Mouse (Mus musculus) forebrain, postnatal 0 days (tissue): ENCODE data around the gene H2-Oa. TPM values are rescaled to one million over a fixed set of nuclear protein-coding genes. Genes with fewer than 3 reads are reported as not detected.
A peak's percentile ranks its signal among the peaks of the same experiment; 100 is the strongest.

Source experiments
- ATAC-seq: fragments of 200-750 bp; cut with Nextera tagmentation; 2 replicates; pipeline ENCODE4 v1.8.0; 2017; ENCODE audit warnings: mild to moderate bottlenecking, moderate library complexity
- DNase-seq: peaks from one replicate; pipeline ENCODE4 v3.0.0-alpha.2; 2015
- H3K27ac ChIP-seq: fragments of 300-500 bp; sonication (generic); 2 replicates; pipeline ENCODE4 v1.5.1; 2014; ENCODE audit warnings: low read depth, mild to moderate bottlenecking, antibody characterized with exemption, low read length, moderate library complexity, mixed read lengths
- H3K27me3 ChIP-seq: fragments of 300-500 bp; sonication (generic); 2 replicates; pipeline ENCODE4 v1.6.1; 2014; ENCODE audit warnings: mild to moderate bottlenecking, low read length, mixed read lengths; ENCODE audit not compliant: insufficient read depth
- H3K36me3 ChIP-seq: fragments of 300-500 bp; sonication (generic); 2 replicates; pipeline ENCODE4 v1.6.1; 2014; ENCODE audit warnings: mild to moderate bottlenecking, moderate library complexity; ENCODE audit not compliant: insufficient read depth
- H3K4me1 ChIP-seq: fragments of 300-500 bp; sonication (generic); 2 replicates; pipeline ENCODE4 v1.6.1; 2014; ENCODE audit warnings: antibody characterized with exemption; ENCODE audit not compliant: insufficient read depth
- H3K4me2 ChIP-seq: fragments of 300-500 bp; sonication (generic); 2 replicates; pipeline ENCODE4 v1.6.1; 2014; ENCODE audit warnings: low read depth, mild to moderate bottlenecking, moderate library complexity
- H3K4me3 ChIP-seq: fragments of 300-500 bp; sonication (generic); 2 replicates; pipeline ENCODE4 v1.5.1; 2014; ENCODE audit warnings: low read depth, low read length, mixed read lengths
- H3K9ac ChIP-seq: fragments of 300-500 bp; sonication (generic); 2 replicates; pipeline ENCODE4 v1.6.1; 2014; ENCODE audit warnings: mild to moderate bottlenecking
- H3K9me3 ChIP-seq: fragments of 300-500 bp; sonication (generic); 2 replicates; pipeline ENCODE4 v1.6.1; 2016; ENCODE audit warnings: low read length
- CTCF ChIP-seq: sonication (generic); IDR thresholded peaks from 2 replicates; pipeline ENCODE4 v1.5.1; 2016; ENCODE audit warnings: antibody characterized with exemption, control low read depth, low read depth
- WGBS: fragments of 180-500 bp; shearing (Covaris S2); extraction: QIAGEN DNeasy Blood & Tissue Kit; methylation state at CpG from one replicate; pipeline ENCODE4 v1.1.7; 2014; 5-methylcytosine and 5-hydroxymethylcytosine counted together
- polyA plus RNA-seq: library from polyadenylated mRNA; unstranded; fragments of >200 nt; fragmentation: Nextera tagmentation; extraction: Ambion mirVana; gene quantifications from 2 replicates; pipeline ENCODE4 v1.2.1, GENCODE M21; 2015
- total RNA-seq: library from RNA; depleted of rRNA; stranded (reverse); fragments of >200 nt; gene quantifications from 2 replicates; pipeline ENCODE4 v1.2.3, GENCODE M21; 2014

The H2-Oa gene
- total and polyA plus RNA-seq, 2 experiments from 2014 or later = not detected

DNA sequence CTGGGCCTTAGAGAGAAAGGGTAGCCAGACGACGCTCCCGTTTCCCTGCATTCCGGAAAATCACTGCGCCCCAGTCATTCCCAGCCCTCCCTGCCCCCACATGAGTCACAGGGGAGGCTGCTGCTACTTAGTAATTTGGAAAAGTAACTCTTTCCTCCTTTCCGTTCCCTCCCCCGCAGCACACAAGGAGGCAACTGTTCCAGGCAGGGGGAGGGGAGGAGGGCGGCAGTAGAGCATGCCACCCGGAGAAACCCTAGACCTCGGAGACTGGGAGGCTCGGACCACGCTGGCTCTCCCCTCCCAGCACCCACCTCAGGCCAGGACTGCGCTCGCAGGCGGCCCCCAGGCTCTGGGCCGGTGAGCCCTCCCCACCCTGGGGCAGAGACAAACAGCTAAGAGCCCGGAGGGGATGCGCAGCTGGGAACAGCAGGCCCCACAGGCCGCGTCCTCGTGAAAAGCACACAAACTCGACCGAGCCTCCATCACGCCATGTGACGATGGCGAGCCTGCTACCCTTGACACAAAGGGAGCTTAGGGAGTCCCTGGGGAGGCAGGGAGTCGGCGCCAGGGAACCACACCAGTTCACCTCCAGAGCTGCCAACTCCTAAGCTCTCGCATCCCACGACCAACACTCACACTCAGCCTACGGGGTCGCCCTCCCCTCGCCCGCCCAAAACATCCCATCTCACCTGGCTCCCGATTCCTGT, 29.2 kb downstream of the H2-Oa start:
- H3K4me3 ChIP-seq = peak overlapping the region; percentile 59
- DNase-seq (peak; percentile 85), ATAC-seq (peak; percentile 12)
- H3K4me1 ChIP-seq = peaks cover 9% of the 10 kb centered on the region; the same call in 1 of the 2 replicates
- no peak for TF ChIP-seq CTCF
- peak overlapping the region; percentile 100 for H3K27ac ChIP-seq
- H3K4me2 ChIP-seq = peak overlapping the region; percentile 88
- peak overlapping the region; percentile 87 for H3K9ac ChIP-seq
- peaks cover 15% of the 10 kb centered on the region for H3K36me3 ChIP-seq
- no peaks in the 10 kb centered on the region for H3K9me3 ChIP-seq
- no peaks in the 10 kb centered on the region for H3K27me3 ChIP-seq
- WGBS = 0% methylated on average over 35 of the region's 35 CpGs

DNA sequence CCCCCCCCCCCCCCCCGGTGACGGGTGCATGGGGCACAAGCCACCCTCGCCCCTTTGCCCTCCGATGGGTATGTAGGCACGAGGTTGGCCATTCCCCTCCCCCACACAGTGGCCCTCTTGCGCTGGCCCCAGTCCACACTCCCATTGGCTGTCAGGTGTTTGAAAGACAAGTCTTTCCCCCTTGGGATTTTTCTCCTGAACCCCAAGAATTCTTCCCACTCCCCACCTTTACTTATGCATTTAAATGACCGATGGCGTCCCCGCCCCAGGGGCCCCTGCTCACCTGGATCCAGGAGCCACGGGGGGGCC, 29.7 kb downstream of the H2-Oa start:
- H3K27ac ChIP-seq = peak overlapping the region; percentile 100
- peak overlapping the region; percentile 88 for H3K4me2 ChIP-seq
- WGBS = under 1% methylated on average over 10 of the region's 10 CpGs
- no peak for TF ChIP-seq CTCF
- DNase-seq (no peak), ATAC-seq (no peak)
- H3K9me3 ChIP-seq = no peaks in the 10 kb centered on the region
- H3K4me3 ChIP-seq = peak overlapping the region; percentile 59
- H3K36me3 ChIP-seq = peaks cover 10% of the 10 kb centered on the region
- peaks cover 6% of the 10 kb centered on the region; the same call in 1 of the 2 replicates for H3K4me1 ChIP-seq
- peak overlapping the region; percentile 87 for H3K9ac ChIP-seq
- no peaks in the 10 kb centered on the region for H3K27me3 ChIP-seq

DNA sequence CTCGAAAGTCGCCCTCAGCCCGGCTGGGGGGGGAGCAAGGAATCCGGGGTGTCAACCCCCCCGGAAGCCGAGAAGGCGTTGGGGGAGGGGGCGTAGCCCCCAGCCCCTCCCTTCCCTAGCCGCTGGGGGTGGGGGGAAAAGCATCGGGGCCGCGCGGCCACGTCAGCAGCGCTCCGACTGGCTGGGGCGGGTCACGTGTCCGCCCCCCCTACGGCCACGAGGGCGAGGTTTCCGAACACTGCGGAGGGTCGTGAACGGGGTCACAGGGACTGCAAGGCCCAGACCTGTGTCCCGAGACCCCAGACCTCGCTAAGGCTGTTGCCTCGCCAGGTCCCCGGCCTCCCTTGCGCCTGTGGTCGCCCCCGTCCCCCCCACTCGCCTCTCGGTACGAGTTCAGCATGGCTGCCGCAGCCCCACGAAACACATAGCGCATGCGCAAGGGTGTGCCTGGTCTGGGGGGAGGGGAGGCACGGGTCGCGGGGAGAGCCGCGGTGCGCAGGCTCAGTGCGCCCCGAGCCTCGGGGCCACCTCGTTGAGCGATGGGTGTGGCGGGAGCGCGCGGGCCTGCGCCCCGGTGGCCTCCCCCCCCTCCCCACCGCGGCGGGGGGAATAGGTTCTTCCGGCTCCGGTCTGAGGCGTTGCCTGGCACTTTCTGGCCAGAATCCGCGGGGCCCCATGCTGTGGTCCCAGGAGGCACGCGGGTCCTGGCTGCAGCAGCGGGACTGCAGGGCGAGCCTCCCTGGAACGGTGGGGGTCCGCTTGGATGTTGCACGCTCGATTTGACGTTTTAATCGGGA, 30.2 kb downstream of the H2-Oa start, which contains the start of gene Brd2:
Brd2 (minus strand) TSS at position 447 of the 797 bp plus-strand sequence.
- TF ChIP-seq CTCF = 0 out of 2 replicates have a peak, but pooled peaks have one; percentile 21
- Histone ChIP-seq H3K27ac (peak within 1 kb of the TSS; percentile 100), H3K4me2 (peak within 1 kb of the TSS; percentile 88), H3K9me3 (no peaks in the 10 kb centered on the region), H3K4me3 (peak within 1 kb of the TSS; percentile 59), H3K9ac (peak within 1 kb of the TSS; percentile 87), H3K36me3 (peaks cover 7% of the 10 kb centered on the region; the same call in 1 of the 2 replicates), H3K27me3 (no peaks in the 10 kb centered on the region), H3K4me1 (0 out of 2 replicates have a peak, but pooled peaks cover 5% of the 10 kb centered on the region)
- ATAC-seq = peak; percentile 42
- under 1% methylated on average over 55 of the region's 75 CpGs for WGBS
- peak; percentile 99 for DNase-seq

DNA sequence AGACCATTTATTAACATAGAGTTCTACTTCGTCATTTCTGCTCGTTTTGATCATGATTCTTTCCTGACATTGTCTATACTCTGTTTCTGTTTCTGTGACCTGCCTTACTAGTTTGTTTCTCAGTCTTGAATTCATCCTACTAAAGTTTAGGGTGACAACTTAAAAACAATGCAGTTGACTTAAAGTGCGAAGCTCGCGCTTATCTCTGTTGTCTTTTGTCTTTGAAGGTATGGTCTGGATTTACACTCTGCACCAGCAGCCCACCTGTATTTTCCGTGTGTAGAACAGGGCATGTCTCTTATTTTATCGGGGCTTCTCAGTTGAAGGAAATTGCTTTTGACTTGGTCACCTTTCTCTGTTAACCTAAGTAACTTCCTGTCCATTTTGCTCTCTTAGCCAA, 31.0 kb downstream of the H2-Oa start:
- Histone ChIP-seq H3K27me3 (no peaks in the 10 kb centered on the region), H3K4me3 (peak overlapping the region; percentile 59), H3K4me2 (peak overlapping the region; percentile 88), H3K27ac (peak overlapping the region; percentile 100), H3K9ac (peak overlapping the region; percentile 87), H3K4me1 (0 out of 2 replicates have a peak, but pooled peaks cover 5% of the 10 kb centered on the region), H3K36me3 (peaks cover 7% of the 10 kb centered on the region; the same call in 1 of the 2 replicates), H3K9me3 (no peaks in the 10 kb centered on the region)
- ATAC-seq = no peak
- TF ChIP-seq CTCF = no peak
- DNase-seq = no peak
- under 1% methylated on average over 7 of the region's 7 CpGs for WGBS

DNA sequence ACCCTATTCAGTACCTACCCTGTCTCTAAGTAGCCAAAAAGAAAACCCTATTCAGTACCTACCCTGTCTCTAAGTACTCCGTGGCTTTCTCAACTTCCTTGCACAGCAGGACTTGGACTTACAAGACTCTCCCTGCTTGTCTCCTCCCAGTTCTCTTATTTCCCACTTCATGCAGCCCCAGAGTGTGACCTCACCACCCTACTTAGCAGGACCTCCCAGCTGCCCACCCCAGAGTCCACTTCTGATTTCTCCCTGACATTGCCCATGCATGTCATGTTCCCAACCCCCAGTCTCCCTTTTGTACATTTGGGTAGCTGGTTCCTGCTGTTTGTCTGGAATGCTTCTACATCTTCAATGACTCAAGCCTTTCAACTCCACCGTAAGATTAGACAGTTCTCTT, 31.4 kb downstream of the H2-Oa start:
- H3K4me2 ChIP-seq = peak overlapping the region; percentile 88

DNA sequence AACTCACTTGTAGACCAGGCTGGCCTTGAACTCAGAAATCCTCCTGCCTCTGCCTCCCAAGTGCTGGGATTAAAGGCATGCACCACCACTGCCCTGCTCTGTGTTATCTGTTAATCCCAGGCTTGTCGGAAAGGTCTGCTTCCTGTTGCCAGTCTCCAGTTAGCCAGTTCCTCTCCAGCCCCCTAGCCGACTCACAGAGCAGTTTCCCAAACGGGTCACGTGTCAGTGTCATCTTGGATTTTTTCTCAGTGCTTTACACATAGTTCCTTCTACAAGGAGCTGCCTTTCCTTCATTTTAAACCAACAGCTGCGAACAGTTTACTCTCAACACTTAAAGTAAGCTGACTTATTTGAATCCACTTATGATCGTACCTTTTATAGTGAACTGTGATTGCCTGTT, 32.5 kb downstream of the H2-Oa start:
- Histone ChIP-seq H3K36me3 (no peaks in the 10 kb centered on the region), H3K9me3 (no peaks in the 10 kb centered on the region), H3K9ac (no peak overlapping the region), H3K27me3 (no peaks in the 10 kb centered on the region), H3K4me2 (no peak overlapping the region), H3K27ac (no peak overlapping the region), H3K4me3 (no peak overlapping the region), H3K4me1 (0 out of 2 replicates have a peak, but pooled peaks cover 5% of the 10 kb centered on the region)
- WGBS = 88% methylated on average over 6 of the region's 6 CpGs
- DNase-seq (no peak), ATAC-seq (no peak)
- TF ChIP-seq CTCF = no peak

More for the DNA sequence above, 31.4 kb downstream of the H2-Oa start:
- 1% methylated on average over 2 of the region's 2 CpGs for WGBS
- peaks cover 5% of the 10 kb centered on the region; the same call in 1 of the 2 replicates for H3K36me3 ChIP-seq
- peak overlapping the region; percentile 59 for H3K4me3 ChIP-seq
- DNase-seq = no peak
- TF ChIP-seq CTCF = no peak
- H3K9ac ChIP-seq = peak overlapping the region; percentile 87; the same call in 1 of the 2 replicates
- H3K27ac ChIP-seq = peak overlapping the region; percentile 24; the same call in 1 of the 2 replicates
- H3K27me3 ChIP-seq = no peaks in the 10 kb centered on the region
- ATAC-seq = no peak
- 0 out of 2 replicates have a peak, but pooled peaks cover 5% of the 10 kb centered on the region for H3K4me1 ChIP-seq
- no peaks in the 10 kb centered on the region for H3K9me3 ChIP-seq
